Mouse (Mus musculus): ENCODE data around the gene Wwp2. TPM values are rescaled to one million over a fixed set of nuclear protein-coding genes. Genes with fewer than 3 reads are reported as not detected.

Wwp2 gene
- polyA plus RNA-seq, 1 experiment: 146 TPM

GRCm38 (mm10) chr8:107543714-107544113 is 107.5 kb downstream of the Wwp2 start:
- 93% methylated on average over 11 of the region's 11 CpGs for WGBS
- H3K4me3 ChIP-seq (ENCODE audit: insufficient read depth, low read depth, low read length): no peak overlapping the region
- peaks cover 22% of the 10 kb centered on the region for H3K4me1 ChIP-seq (ENCODE audit: control insufficient read depth, insufficient read depth, low read length)
- no peak overlapping the region for H3K27ac ChIP-seq (ENCODE audit: insufficient read depth, low read depth, low read length)
- TF ChIP-seq CTCF (IDR thresholded peaks at IDR 0.05; ENCODE audit: insufficient read depth, low read depth, low read length): no peak
- no peak for TF ChIP-seq POLR2A (IDR thresholded peaks at IDR 0.05; ENCODE audit: insufficient read depth, low read depth, low read length)

- 63% methylated on average over 8 of the region's 8 CpGs for WGBS
- H3K4me1 ChIP-seq (ENCODE audit: control insufficient read depth, insufficient read depth, low read length): peaks cover 22% of the 10 kb centered on the region
- TF ChIP-seq CTCF (IDR thresholded peaks at IDR 0.05; ENCODE audit: insufficient read depth, low read depth, low read length): no peak
Observed at GRCm38 (mm10) chr8:107544211-107544610, 108.0 kb downstream of the Wwp2 start.

GRCm38 (mm10) chr8:107544651-107545174 is 108.5 kb downstream of the Wwp2 start:
- 36% methylated on average over 10 of the region's 10 CpGs for WGBS
- TF ChIP-seq CTCF (IDR thresholded peaks at IDR 0.05; ENCODE audit: insufficient read depth, low read depth, low read length): no peak
- TF ChIP-seq POLR2A (IDR thresholded peaks at IDR 0.05; ENCODE audit: insufficient read depth, low read depth, low read length): no peak
- Histone ChIP-seq H3K27ac (ENCODE audit: insufficient read depth, low read depth, low read length) (no peak overlapping the region), H3K4me1 (ENCODE audit: control insufficient read depth, insufficient read depth, low read length) (peaks cover 22% of the 10 kb centered on the region), H3K4me3 (ENCODE audit: insufficient read depth, low read depth, low read length) (no peak overlapping the region)

More at GRCm38 (mm10) chr8:107544211-107544610, 108.0 kb downstream of the Wwp2 start:
- no peak overlapping the region for H3K27ac ChIP-seq (ENCODE audit: insufficient read depth, low read depth, low read length)
- H3K4me3 ChIP-seq (ENCODE audit: insufficient read depth, low read depth, low read length): no peak overlapping the region

GRCm38 (mm10) chr8:107545621-107546152 is 109.5 kb downstream of the Wwp2 start:
- H3K27ac ChIP-seq (ENCODE audit: insufficient read depth, low read depth, low read length): no peak overlapping the region
- TF ChIP-seq CTCF (IDR thresholded peaks at IDR 0.05; ENCODE audit: insufficient read depth, low read depth, low read length): no peak
- no peak for TF ChIP-seq POLR2A (IDR thresholded peaks at IDR 0.05; ENCODE audit: insufficient read depth, low read depth, low read length)

GRCm38 (mm10) chr8:107546154-107546553 is 110.0 kb downstream of the Wwp2 start:
- 47% methylated on average over 4 of the region's 4 CpGs for WGBS
- TF ChIP-seq POLR2A (IDR thresholded peaks at IDR 0.05; ENCODE audit: insufficient read depth, low read depth, low read length) (no peak), CTCF (IDR thresholded peaks at IDR 0.05; ENCODE audit: insufficient read depth, low read depth, low read length) (no peak)

More at GRCm38 (mm10) chr8:107545621-107546152, 109.5 kb downstream of the Wwp2 start:
- Histone ChIP-seq H3K4me3 (ENCODE audit: insufficient read depth, low read depth, low read length) (no peak overlapping the region), H3K4me1 (ENCODE audit: control insufficient read depth, insufficient read depth, low read length) (peaks cover 22% of the 10 kb centered on the region)
- WGBS: 79% methylated on average over 11 of the region's 11 CpGs

GRCm38 (mm10) chr8:107546817-107547216 is 110.7 kb downstream of the Wwp2 start:
- Histone ChIP-seq H3K27ac (ENCODE audit: insufficient read depth, low read depth, low read length) (no peak overlapping the region), H3K4me1 (ENCODE audit: control insufficient read depth, insufficient read depth, low read length) (peaks cover 22% of the 10 kb centered on the region), H3K4me3 (ENCODE audit: insufficient read depth, low read depth, low read length) (no peak overlapping the region)
- WGBS: 95% methylated on average over 8 of the region's 8 CpGs
- TF ChIP-seq POLR2A (IDR thresholded peaks at IDR 0.05; ENCODE audit: insufficient read depth, low read depth, low read length): no peak
- TF ChIP-seq CTCF (IDR thresholded peaks at IDR 0.05; ENCODE audit: insufficient read depth, low read depth, low read length): no peak

More at GRCm38 (mm10) chr8:107546154-107546553, 110.0 kb downstream of the Wwp2 start:
- H3K27ac ChIP-seq (ENCODE audit: insufficient read depth, low read depth, low read length): no peak overlapping the region
- H3K4me1 ChIP-seq (ENCODE audit: control insufficient read depth, insufficient read depth, low read length): peaks cover 22% of the 10 kb centered on the region
- no peak overlapping the region for H3K4me3 ChIP-seq (ENCODE audit: insufficient read depth, low read depth, low read length)

- Histone ChIP-seq H3K27ac (ENCODE audit: insufficient read depth, low read depth, low read length) (no peak overlapping the region), H3K4me1 (ENCODE audit: control insufficient read depth, insufficient read depth, low read length) (peaks cover 6% of the 10 kb centered on the region; the same call in 1 of the 2 replicates), H3K4me3 (ENCODE audit: insufficient read depth, low read depth, low read length) (no peak overlapping the region)
- TF ChIP-seq POLR2A (IDR thresholded peaks at IDR 0.05; ENCODE audit: insufficient read depth, low read depth, low read length): no peak
- no peak for TF ChIP-seq CTCF (IDR thresholded peaks at IDR 0.05; ENCODE audit: insufficient read depth, low read depth, low read length)
- 51% methylated on average over 6 of the region's 6 CpGs for WGBS
Observed at GRCm38 (mm10) chr8:107552234-107552633, 116.1 kb downstream of the Wwp2 start.

GRCm38 (mm10) chr8:107555231-107555630 is 119.1 kb downstream of the Wwp2 start:
- no peak for TF ChIP-seq POLR2A (IDR thresholded peaks at IDR 0.05; ENCODE audit: insufficient read depth, low read depth, low read length)
- no peak for TF ChIP-seq CTCF (IDR thresholded peaks at IDR 0.05; ENCODE audit: insufficient read depth, low read depth, low read length)
- H3K27ac ChIP-seq (ENCODE audit: insufficient read depth, low read depth, low read length): no peak overlapping the region
- H3K4me3 ChIP-seq (ENCODE audit: insufficient read depth, low read depth, low read length): no peak overlapping the region
- H3K4me1 ChIP-seq (ENCODE audit: control insufficient read depth, insufficient read depth, low read length): no peaks in the 10 kb centered on the region
- 95% methylated on average over 10 of the region's 10 CpGs for WGBS

- H3K27ac ChIP-seq (ENCODE audit: insufficient read depth, low read depth, low read length): no peak overlapping the region
- TF ChIP-seq CTCF (IDR thresholded peaks at IDR 0.05; ENCODE audit: insufficient read depth, low read depth, low read length) (no peak), POLR2A (IDR thresholded peaks at IDR 0.05; ENCODE audit: insufficient read depth, low read depth, low read length) (no peak)
- no peaks in the 10 kb centered on the region for H3K4me1 ChIP-seq (ENCODE audit: control insufficient read depth, insufficient read depth, low read length)
- no peak overlapping the region for H3K4me3 ChIP-seq (ENCODE audit: insufficient read depth, low read depth, low read length)
- WGBS: 44% methylated on average over 12 of the region's 12 CpGs
Observed at GRCm38 (mm10) chr8:107556511-107556936, 120.4 kb downstream of the Wwp2 start.
